Mouse (Mus musculus): ENCODE measurements around the gene Mrpl4.

GRCm38 (mm10) chr9:20972141-20972992 is 30.2 kb upstream of the Mrpl4 start:
- TF ChIP-seq ZNF384 (IDR thresholded peaks at IDR 0.05; ENCODE audit: low read depth, low read length) = no peak
- TF ChIP-seq CHD2 (IDR thresholded peaks at IDR 0.05; ENCODE audit: low read depth, low read length) = no peak

Data from ES-E14 (cell line).